Mouse (Mus musculus): ENCODE data around the gene Ube2e2. TPM values are rescaled to one million over a fixed set of nuclear protein-coding genes. Genes with fewer than 3 reads are reported as not detected.
"Not testable (repeated sequence)": the region's sequence is repeated elsewhere in the genome, so short reads cannot be mapped to it uniquely, and the experiment has no call there.

Gene Ube2e2
- polyA plus RNA-seq, 1 experiment from 2014 or later: 74.9 TPM

GRCm38 (mm10) chr14:18581735-18582134, 312.3 kb downstream of the Ube2e2 start:
- H3K9ac ChIP-seq: no peak overlapping the region
- no peak overlapping the region for H3K4me2 ChIP-seq (replicated peaks)
- 0 out of 2 replicates have a peak, but pooled peaks cover 4% of the 10 kb centered on the region for H3K27me3 ChIP-seq (replicated peaks)
- ATAC-seq (ENCODE audit: low FRiP score, low read depth): no peak
- H3K27ac ChIP-seq: no peak overlapping the region
- no peaks in the 10 kb centered on the region for H3K9me3 ChIP-seq
- H3K4me1 ChIP-seq: no peaks in the 10 kb centered on the region
- H3K36me3 ChIP-seq: no peaks in the 10 kb centered on the region
- 92% methylated on average over 4 of the region's 4 CpGs for WGBS
- H3K4me3 ChIP-seq: no peak overlapping the region

- peaks cover 20% of the 10 kb centered on the region; the same call in 1 of the 2 replicates for H3K27me3 ChIP-seq (replicated peaks)
- no peaks in the 10 kb centered on the region for H3K36me3 ChIP-seq
Observed at GRCm38 (mm10) chr14:18574756-18575155, 319.3 kb downstream of the Ube2e2 start.

GRCm38 (mm10) chr14:18574130-18574721, 319.8 kb downstream of the Ube2e2 start:
- peak; percentile 48 for ATAC-seq (ENCODE audit: low FRiP score, low read depth)

More at GRCm38 (mm10) chr14:18574756-18575155, 319.3 kb downstream of the Ube2e2 start:
- no peak overlapping the region for H3K27ac ChIP-seq
- no peak overlapping the region for H3K9ac ChIP-seq
- no peak overlapping the region for H3K4me3 ChIP-seq
- 79% methylated on average over 1 of the region's 2 CpGs for WGBS
- peaks cover 8% of the 10 kb centered on the region for H3K4me1 ChIP-seq
- H3K4me2 ChIP-seq (replicated peaks): no peak overlapping the region
- no peaks in the 10 kb centered on the region; the same call in 1 of the 2 replicates for H3K9me3 ChIP-seq
- no peak for ATAC-seq (ENCODE audit: low FRiP score, low read depth)

GRCm38 (mm10) chr14:18573286-18573956, 320.6 kb downstream of the Ube2e2 start:
- Histone ChIP-seq H3K27me3 (replicated peaks) (peaks cover 16% of the 10 kb centered on the region; the same call in 1 of the 2 replicates), H3K9ac (no peak overlapping the region; the same call in 1 of the 2 replicates), H3K4me3 (no peak overlapping the region), H3K4me2 (replicated peaks) (no peak overlapping the region), H3K27ac (no peak overlapping the region; the same call in 1 of the 2 replicates), H3K4me1 (peaks cover 8% of the 10 kb centered on the region), H3K36me3 (no peaks in the 10 kb centered on the region), H3K9me3 (no peaks in the 10 kb centered on the region; the same call in 1 of the 2 replicates)
- ATAC-seq (ENCODE audit: low FRiP score, low read depth): peak; percentile 83
- WGBS: 35% methylated on average over 4 of the region's 4 CpGs

More at GRCm38 (mm10) chr14:18574130-18574721, 319.8 kb downstream of the Ube2e2 start:
- Histone ChIP-seq H3K4me1 (peaks cover 8% of the 10 kb centered on the region), H3K27me3 (replicated peaks) (peaks cover 16% of the 10 kb centered on the region; the same call in 1 of the 2 replicates), H3K27ac (no peak overlapping the region), H3K9ac (no peak overlapping the region), H3K4me3 (no peak overlapping the region), H3K36me3 (no peaks in the 10 kb centered on the region), H3K4me2 (replicated peaks) (no peak overlapping the region), H3K9me3 (no peaks in the 10 kb centered on the region; the same call in 1 of the 2 replicates)
- WGBS: 77% methylated on average over 10 of the region's 10 CpGs

GRCm38 (mm10) chr14:18572852-18573251, 321.2 kb downstream of the Ube2e2 start:
- WGBS: 23% methylated on average over 4 of the region's 4 CpGs
- H3K4me3 ChIP-seq: no peak overlapping the region
- H3K27ac ChIP-seq: no peak overlapping the region; the same call in 1 of the 2 replicates
- H3K9ac ChIP-seq: no peak overlapping the region; the same call in 1 of the 2 replicates
- peaks cover 16% of the 10 kb centered on the region; the same call in 1 of the 2 replicates for H3K27me3 ChIP-seq (replicated peaks)
- no peaks in the 10 kb centered on the region for H3K36me3 ChIP-seq
- H3K4me2 ChIP-seq (replicated peaks): no peak overlapping the region
- no peaks in the 10 kb centered on the region; the same call in 1 of the 2 replicates for H3K9me3 ChIP-seq
- ATAC-seq (ENCODE audit: low FRiP score, low read depth): peak; percentile 82
- H3K4me1 ChIP-seq: peaks cover 8% of the 10 kb centered on the region

GRCm38 (mm10) chr14:18569615-18570014, 324.5 kb downstream of the Ube2e2 start:
- no peak overlapping the region for H3K27ac ChIP-seq
- H3K4me3 ChIP-seq: no peak overlapping the region
- no peak for ATAC-seq (ENCODE audit: low FRiP score, low read depth)
- peaks cover 3% of the 10 kb centered on the region; the same call in 1 of the 2 replicates for H3K27me3 ChIP-seq (replicated peaks)
- no peak overlapping the region for H3K4me2 ChIP-seq (replicated peaks)
- H3K9me3 ChIP-seq: no peaks in the 10 kb centered on the region
- H3K4me1 ChIP-seq: peaks cover 8% of the 10 kb centered on the region
- no peaks in the 10 kb centered on the region for H3K36me3 ChIP-seq
- H3K9ac ChIP-seq: no peak overlapping the region

- 85% methylated on average over 8 of the region's 8 CpGs for WGBS
- not testable (repeated sequence) for H3K9ac ChIP-seq
Observed at GRCm38 (mm10) chr14:18564999-18565398, 329.1 kb downstream of the Ube2e2 start.

GRCm38 (mm10) chr14:18555287-18555686, 338.8 kb downstream of the Ube2e2 start:
- H3K4me2 ChIP-seq (replicated peaks): no peak overlapping the region
- H3K27me3 ChIP-seq (replicated peaks): no peaks in the 10 kb centered on the region
- no peak for ATAC-seq (ENCODE audit: low FRiP score, low read depth)
- H3K36me3 ChIP-seq: no peaks in the 10 kb centered on the region
- WGBS: 62% methylated on average over 1 of the region's 1 CpGs
- no peak overlapping the region for H3K9ac ChIP-seq
- H3K27ac ChIP-seq: no peak overlapping the region
- H3K4me1 ChIP-seq: no peaks in the 10 kb centered on the region
- no peak overlapping the region for H3K4me3 ChIP-seq
- no peaks in the 10 kb centered on the region for H3K9me3 ChIP-seq

More at GRCm38 (mm10) chr14:18564999-18565398, 329.1 kb downstream of the Ube2e2 start:
- H3K27ac ChIP-seq; ATAC-seq (ENCODE audit: low FRiP score, low read depth); H3K4me3 ChIP-seq; H3K9me3 ChIP-seq; H3K4me2 ChIP-seq (replicated peaks); H3K4me1 ChIP-seq; H3K36me3 ChIP-seq; H3K27me3 ChIP-seq (replicated peaks): not testable (repeated sequence)

- H3K4me3 ChIP-seq: no peak overlapping the region
- H3K9me3 ChIP-seq: no peaks in the 10 kb centered on the region
- no peak overlapping the region for H3K27ac ChIP-seq
- no peaks in the 10 kb centered on the region for H3K27me3 ChIP-seq (replicated peaks)
- no peaks in the 10 kb centered on the region for H3K4me1 ChIP-seq
- no peak for ATAC-seq (ENCODE audit: low FRiP score, low read depth)
- no peak overlapping the region for H3K4me2 ChIP-seq (replicated peaks)
- 80% methylated on average over 2 of the region's 2 CpGs for WGBS
- H3K36me3 ChIP-seq: no peaks in the 10 kb centered on the region
- H3K9ac ChIP-seq: no peak overlapping the region
Observed at GRCm38 (mm10) chr14:18554627-18554988, 339.5 kb downstream of the Ube2e2 start.

- ATAC-seq (ENCODE audit: low FRiP score, low read depth): no peak
- H3K4me3 ChIP-seq: no peak overlapping the region
- H3K4me2 ChIP-seq (replicated peaks): no peak overlapping the region
- no peak overlapping the region for H3K27ac ChIP-seq
- 64% methylated on average over 3 of the region's 3 CpGs for WGBS
- H3K36me3 ChIP-seq: no peaks in the 10 kb centered on the region
- H3K4me1 ChIP-seq: no peaks in the 10 kb centered on the region
- H3K9me3 ChIP-seq: no peaks in the 10 kb centered on the region
- no peak overlapping the region for H3K9ac ChIP-seq
- H3K27me3 ChIP-seq (replicated peaks): no peaks in the 10 kb centered on the region
Observed at GRCm38 (mm10) chr14:18553987-18554626, 340.0 kb downstream of the Ube2e2 start.

- no peaks in the 10 kb centered on the region for H3K4me1 ChIP-seq
- no peaks in the 10 kb centered on the region for H3K27me3 ChIP-seq (replicated peaks)
- 81% methylated on average over 5 of the region's 5 CpGs for WGBS
- H3K9ac ChIP-seq: no peak overlapping the region
- no peak for ATAC-seq (ENCODE audit: low FRiP score, low read depth)
- no peak overlapping the region for H3K4me3 ChIP-seq
- H3K36me3 ChIP-seq: no peaks in the 10 kb centered on the region
- no peaks in the 10 kb centered on the region for H3K9me3 ChIP-seq
- H3K27ac ChIP-seq: no peak overlapping the region
- H3K4me2 ChIP-seq (replicated peaks): no peak overlapping the region
Observed at GRCm38 (mm10) chr14:18547541-18547940, 346.5 kb downstream of the Ube2e2 start.

- H3K27ac ChIP-seq: not testable (repeated sequence)
- 88% methylated on average over 4 of the region's 4 CpGs for WGBS
Observed at GRCm38 (mm10) chr14:18539092-18539491, 355.0 kb downstream of the Ube2e2 start.

More at GRCm38 (mm10) chr14:18539092-18539491, 355.0 kb downstream of the Ube2e2 start:
- H3K4me1 ChIP-seq; H3K27me3 ChIP-seq (replicated peaks); ATAC-seq (ENCODE audit: low FRiP score, low read depth); H3K4me2 ChIP-seq (replicated peaks); H3K9ac ChIP-seq; H3K4me3 ChIP-seq; H3K9me3 ChIP-seq; H3K36me3 ChIP-seq: not testable (repeated sequence)
